Mouse (Mus musculus) bone marrow, adult 2 months (tissue): ENCODE measurements at regions not wholly inside any gene's neighbourhood (a gene's known extent, or its start where the extent isn't known, plus 50 kb on each side); places are given as distances from the start of the nearest gene placed in this dataset.

Experiments
- CTCF ChIP-seq: fragments of 200-500 bp; IDR thresholded peaks from 2 replicates; pipeline ENCODE4 v1.5.1; 2011; ENCODE audit warnings: low read length, control low read depth; ENCODE audit not compliant: control insufficient read depth, insufficient read depth
- POLR2A ChIP-seq: fragments of 200-500 bp; IDR thresholded peaks from 2 replicates; pipeline ENCODE4 v1.6.1; 2011; ENCODE audit warnings: low read depth, mild to moderate bottlenecking, control low read depth, low read length, borderline replicate concordance; ENCODE audit not compliant: control insufficient read depth

DNA sequence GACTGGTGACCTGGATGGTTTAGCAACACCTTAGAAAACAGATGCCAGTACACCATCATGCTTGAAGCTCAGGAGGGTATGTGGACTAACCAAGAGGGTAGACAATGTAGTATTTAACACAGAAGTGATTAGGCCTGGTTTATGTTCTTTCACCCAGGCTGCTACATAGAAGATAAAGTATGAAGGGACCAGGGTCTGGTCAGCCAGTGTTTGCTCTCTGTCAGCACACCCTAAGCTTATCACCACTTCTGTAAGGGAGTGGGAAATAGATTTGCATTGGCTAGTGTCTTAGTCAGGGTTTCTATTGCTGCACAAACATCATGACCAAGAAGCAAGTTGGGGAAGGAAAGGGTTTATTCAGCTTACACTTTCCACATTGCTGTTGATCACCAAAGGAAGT lies 133.9 kb upstream of the Tas2r119 start:
- no peak for TF ChIP-seq CTCF
- no peak for TF ChIP-seq POLR2A
